Mouse (Mus musculus) embryonic facial prominence, embryonic 14.5 days (tissue): ENCODE data around the gene Nprl3. TPM values are rescaled to one million over a fixed set of nuclear protein-coding genes. Genes with fewer than 3 reads are reported as not detected.

ENCODE experiments used
- ATAC-seq: fragments of 200-750 bp; cut with Nextera tagmentation; 2 replicates; pipeline ENCODE4 v1.8.0; 2017; ENCODE audit warnings: low read depth, moderate number of reproducible peaks, moderate TSS enrichment
- DNase-seq: peaks from one replicate; pipeline ENCODE4 v3.0.0-alpha.2; 2015; ENCODE audit warnings: low spot score
- H3K27ac ChIP-seq: fragments of 300-500 bp; sonication (generic); replicated peaks from 2 replicates; pipeline ENCODE4 v1.5.1; 2014; ENCODE audit warnings: low read depth, mild to moderate bottlenecking, low read length, moderate library complexity
- H3K27me3 ChIP-seq: fragments of 300-500 bp; sonication (generic); replicated peaks from 2 replicates; pipeline ENCODE4 v1.6.1; 2014; ENCODE audit warnings: low read length; ENCODE audit not compliant: control insufficient read depth, insufficient read depth
- H3K36me3 ChIP-seq: fragments of 300-500 bp; sonication (generic); 2 replicates; pipeline ENCODE4 v1.6.1; 2014; ENCODE audit warnings: low read length, mixed read lengths; ENCODE audit not compliant: control insufficient read depth, insufficient read depth
- H3K4me1 ChIP-seq: fragments of 300-500 bp; sonication (generic); 2 replicates; pipeline ENCODE4 v1.6.1; 2014; ENCODE audit warnings: antibody characterized with exemption, low read length; ENCODE audit not compliant: control insufficient read depth, insufficient read depth
- H3K4me2 ChIP-seq: fragments of 300-500 bp; sonication (generic); 2 replicates; pipeline ENCODE4 v1.6.1; 2014; ENCODE audit warnings: low read depth, mild to moderate bottlenecking, low read length, moderate library complexity, mixed read lengths
- H3K4me3 ChIP-seq: fragments of 300-500 bp; sonication (generic); 2 replicates; pipeline ENCODE4 v1.5.1; 2014; ENCODE audit warnings: low read depth, mild to moderate bottlenecking, low read length
- H3K9ac ChIP-seq: fragments of 300-500 bp; sonication (generic); 2 replicates; pipeline ENCODE4 v1.6.1; 2014; ENCODE audit warnings: low read depth, mild to moderate bottlenecking, low read length, moderate library complexity, mixed read lengths
- H3K9me3 ChIP-seq: fragments of 300-500 bp; sonication (generic); 2 replicates; pipeline ENCODE4 v1.6.1; 2016; ENCODE audit warnings: low read length; ENCODE audit not compliant: control insufficient read depth
- WGBS: fragments of 180-500 bp; shearing (Covaris S2); extraction: QIAGEN DNeasy Blood & Tissue Kit; methylation state at CpG from one replicate; pipeline ENCODE4 v1.1.7; 2014; 5-methylcytosine and 5-hydroxymethylcytosine counted together
- polyA plus RNA-seq: library from polyadenylated mRNA; unstranded; fragments of >200 nt; fragmentation: Nextera tagmentation; extraction: Ambion mirVana; gene quantifications from 2 replicates; pipeline ENCODE4 v1.2.1, GENCODE M21; 2014

Gene Nprl3
- polyA plus RNA-seq, 1 experiment from 2014 or later = 22.3 TPM

DNA sequence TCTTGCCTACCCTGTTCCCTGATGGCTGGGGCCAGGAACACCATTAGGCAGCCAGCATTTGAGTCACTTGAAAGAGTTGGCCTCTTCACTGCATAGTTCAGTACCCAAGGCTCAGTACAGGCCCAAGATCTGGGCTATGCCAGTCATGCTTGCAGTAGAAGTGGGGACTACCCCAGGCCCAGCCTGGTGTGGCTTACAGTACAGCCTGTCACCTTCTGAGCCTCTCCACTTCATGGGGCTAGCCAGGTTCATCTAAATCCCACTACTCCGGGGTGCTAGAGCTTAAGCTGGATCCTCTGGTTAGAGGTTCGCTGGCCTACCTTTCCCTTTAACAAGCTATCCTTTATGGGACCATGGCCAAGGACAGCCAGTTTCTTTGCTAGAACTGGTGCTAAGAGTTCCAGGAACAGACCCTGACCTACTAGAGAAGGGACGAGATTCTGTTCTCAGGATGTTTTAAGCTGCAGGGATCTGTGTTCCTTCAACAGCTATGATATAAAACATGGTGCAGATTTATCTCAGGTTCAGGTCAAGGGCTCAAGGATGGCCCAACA is 39.1 kb downstream of the Nprl3 start:
- no peak overlapping the region for H3K9ac ChIP-seq
- WGBS = 93% methylated on average over 3 of the region's 3 CpGs

GRCm38 (mm10) chr11:32227555-32227954 is 40.0 kb downstream of the Nprl3 start:
- Histone ChIP-seq H3K36me3 (peaks cover 32% of the 10 kb centered on the region), H3K4me1 (peaks cover 33% of the 10 kb centered on the region), H3K4me3 (peak overlapping the region; percentile 74; the same call in 1 of the 2 replicates), H3K4me2 (peak overlapping the region; percentile 84; the same call in 1 of the 2 replicates), H3K27me3 (no peaks in the 10 kb centered on the region), H3K9ac (peak overlapping the region; percentile 32; the same call in 1 of the 2 replicates), H3K27ac (peak overlapping the region; percentile 79; the same call in 1 of the 2 replicates), H3K9me3 (no peaks in the 10 kb centered on the region)
- DNase-seq (no peak), ATAC-seq (no peak)
- WGBS = 77% methylated on average over 9 of the region's 9 CpGs

More for the DNA sequence above, 39.1 kb downstream of the Nprl3 start:
- ATAC-seq (no peak), DNase-seq (no peak)
- H3K4me2 ChIP-seq = no peak overlapping the region
- H3K9me3 ChIP-seq = no peaks in the 10 kb centered on the region
- H3K4me3 ChIP-seq = no peak overlapping the region
- no peak overlapping the region for H3K27ac ChIP-seq
- H3K27me3 ChIP-seq = no peaks in the 10 kb centered on the region
- peaks cover 26% of the 10 kb centered on the region for H3K4me1 ChIP-seq
- peaks cover 40% of the 10 kb centered on the region for H3K36me3 ChIP-seq

- Histone ChIP-seq H3K4me1 (peaks cover 37% of the 10 kb centered on the region), H3K4me2 (peak overlapping the region; percentile 84)
- WGBS = 33% methylated on average over 1 of the region's 1 CpGs
Measured at GRCm38 (mm10) chr11:32227041-32227440, 40.5 kb downstream of the Nprl3 start.

GRCm38 (mm10) chr11:32226124-32226871 is 41.2 kb downstream of the Nprl3 start, which contains the start of gene Mpg:
TSS of gene Mpg (plus strand) at chr11:32226505.
- ATAC-seq = peak; percentile 77
- 5% methylated on average over 44 of the region's 47 CpGs for WGBS
- H3K9ac ChIP-seq = peak within 1 kb of the TSS; percentile 86
- H3K4me2 ChIP-seq = peak within 1 kb of the TSS; percentile 84
- peak within 1 kb of the TSS; percentile 74 for H3K4me3 ChIP-seq
- DNase-seq = peak; percentile 93
- peaks cover 37% of the 10 kb centered on the region for H3K4me1 ChIP-seq
- H3K36me3 ChIP-seq = peaks cover 21% of the 10 kb centered on the region
- H3K27me3 ChIP-seq = no peaks in the 10 kb centered on the region
- H3K27ac ChIP-seq = peak within 1 kb of the TSS; percentile 79
- H3K9me3 ChIP-seq = no peaks in the 10 kb centered on the region

More at GRCm38 (mm10) chr11:32227041-32227440, 40.5 kb downstream of the Nprl3 start:
- ATAC-seq (no peak), DNase-seq (no peak)
- peak overlapping the region; percentile 74 for H3K4me3 ChIP-seq
- no peaks in the 10 kb centered on the region for H3K9me3 ChIP-seq
- peak overlapping the region; percentile 86 for H3K9ac ChIP-seq
- H3K27ac ChIP-seq = peak overlapping the region; percentile 79
- H3K36me3 ChIP-seq = peaks cover 27% of the 10 kb centered on the region
- no peaks in the 10 kb centered on the region for H3K27me3 ChIP-seq

- DNase-seq = peak; percentile 73
- H3K4me1 ChIP-seq = peaks cover 43% of the 10 kb centered on the region
- H3K36me3 ChIP-seq = peaks cover 14% of the 10 kb centered on the region
- H3K9me3 ChIP-seq = no peaks in the 10 kb centered on the region
- peak overlapping the region; percentile 84; the same call in 1 of the 2 replicates for H3K4me2 ChIP-seq
- H3K9ac ChIP-seq = no peak overlapping the region
- H3K27me3 ChIP-seq = no peaks in the 10 kb centered on the region
- ATAC-seq = no peak
- H3K4me3 ChIP-seq = 0 out of 2 replicates have a peak overlapping the region, but pooled peaks have one; percentile 74
- 44% methylated on average over 7 of the region's 7 CpGs for WGBS
- H3K27ac ChIP-seq = peak overlapping the region; percentile 79
Measured at GRCm38 (mm10) chr11:32225222-32226104, 42.0 kb downstream of the Nprl3 start.

- H3K4me1 ChIP-seq = peaks cover 46% of the 10 kb centered on the region
- H3K4me3 ChIP-seq = no peak overlapping the region
- no peak overlapping the region for H3K9ac ChIP-seq
- H3K27ac ChIP-seq = peak overlapping the region; percentile 79
- no peaks in the 10 kb centered on the region for H3K27me3 ChIP-seq
- WGBS = 24% methylated on average over 4 of the region's 4 CpGs
- H3K36me3 ChIP-seq = peaks cover 9% of the 10 kb centered on the region; the same call in 1 of the 2 replicates
- H3K4me2 ChIP-seq = peak overlapping the region; percentile 7; the same call in 1 of the 2 replicates
- ATAC-seq (no peak; the same call in 1 of the 2 replicates), DNase-seq (peak; percentile 86)
- no peaks in the 10 kb centered on the region for H3K9me3 ChIP-seq
Measured at GRCm38 (mm10) chr11:32224468-32225139, 42.9 kb downstream of the Nprl3 start.

GRCm38 (mm10) chr11:32223297-32223967 is 44.1 kb downstream of the Nprl3 start:
- Histone ChIP-seq H3K9ac (no peak overlapping the region), H3K9me3 (no peaks in the 10 kb centered on the region), H3K36me3 (no peaks in the 10 kb centered on the region), H3K27me3 (no peaks in the 10 kb centered on the region), H3K4me1 (peaks cover 52% of the 10 kb centered on the region), H3K4me3 (no peak overlapping the region), H3K27ac (no peak overlapping the region; the same call in 1 of the 2 replicates), H3K4me2 (peak overlapping the region; percentile 84; the same call in 1 of the 2 replicates)
- ATAC-seq (no peak), DNase-seq (no peak)
- 67% methylated on average over 4 of the region's 4 CpGs for WGBS
